Mouse (Mus musculus) hematopoietic stem cell, adult 5-6 weeks (primary cell): ENCODE data around the gene Mrps27. TPM values are rescaled to one million over a fixed set of nuclear protein-coding genes. Genes with fewer than 3 reads are reported as not detected.
A peak's percentile ranks its signal among the peaks of the same experiment; 100 is the strongest.

Experiments used
- ATAC-seq, 2 experiments: fragments of 125-278 bp in 1 of 2; replicated peaks in 1 of 2; 2 replicates each; pipeline ENCODE4 v1.8.0; 2016 to 2017; ENCODE audit warnings: inconsistent platforms in 2 of 2, mild to moderate bottlenecking in 2 of 2, moderate number of reproducible peaks in 2 of 2, low read depth in 1 of 2, moderate TSS enrichment in 1 of 2; ENCODE audit not compliant: low FRiP score in 2 of 2, poor library complexity in 2 of 2, severe bottlenecking in 2 of 2, insufficient read depth in 1 of 2, low TSS enrichment in 1 of 2
- total RNA-seq: library from RNA; stranded (forward); fragments of 172-1452, 232-1000 nt; gene quantifications from 2 replicates; pipeline ENCODE4 v1.2.3, GENCODE M21; 2017

The Mrps27 gene
- total RNA-seq, 1 experiment from 2014 or later: 28.5 TPM

GRCm38 (mm10) chr13:99374191-99374590 is 29.6 kb downstream of the Mrps27 start:
- no peak for ATAC-seq

- peak; percentile 65 to 76; a peak in 3 of 4 replicates for ATAC-seq
These were observed 31.0 kb downstream of the Mrps27 start for GRCm38 (mm10) chr13:99375550-99375949.

GRCm38 (mm10) chr13:99377055-99377454 is 32.5 kb downstream of the Mrps27 start:
- no peak for ATAC-seq

- ATAC-seq: no peak
These were observed 33.6 kb downstream of the Mrps27 start for GRCm38 (mm10) chr13:99378223-99378622.

GRCm38 (mm10) chr13:99382373-99382772 is 37.8 kb downstream of the Mrps27 start:
- no peak for ATAC-seq

GRCm38 (mm10) chr13:99384555-99385203 is 40.1 kb downstream of the Mrps27 start:
- no peak for ATAC-seq

- no peak for ATAC-seq
These were observed 41.3 kb downstream of the Mrps27 start for GRCm38 (mm10) chr13:99385911-99386310.

- no peak for ATAC-seq
These were observed 41.8 kb downstream of the Mrps27 start for GRCm38 (mm10) chr13:99386341-99386740.

- peak; percentile 39 to 42; a peak in 3 of 4 replicates for ATAC-seq
These were observed 43.6 kb downstream of the Mrps27 start for GRCm38 (mm10) chr13:99387901-99388811.

- no peak for ATAC-seq
These were observed 46.8 kb downstream of the Mrps27 start for GRCm38 (mm10) chr13:99391417-99391816.

GRCm38 (mm10) chr13:99393128-99393527 is 48.5 kb downstream of the Mrps27 start:
- no peak for ATAC-seq

GRCm38 (mm10) chr13:99394694-99395093 is 50.1 kb downstream of the Mrps27 start:
- no peak for ATAC-seq

- ATAC-seq: no peak
These were observed 50.9 kb downstream of the Mrps27 start for GRCm38 (mm10) chr13:99395531-99395930.

- no peak for ATAC-seq
These were observed 52.6 kb downstream of the Mrps27 start for GRCm38 (mm10) chr13:99397228-99397627.

GRCm38 (mm10) chr13:99398149-99398701 is 53.6 kb downstream of the Mrps27 start:
- no peak for ATAC-seq

- ATAC-seq: no peak
These were observed 54.8 kb downstream of the Mrps27 start for GRCm38 (mm10) chr13:99399373-99399772.

GRCm38 (mm10) chr13:99409216-99409615 is 64.6 kb downstream of the Mrps27 start:
- no peak for ATAC-seq
